Mouse (Mus musculus) right cerebral cortex, adult 2 months (tissue): ENCODE data around the gene Adamts3.

Experiments
- DNase-seq, 2 experiments: peaks; one replicate each; pipeline ENCODE4 v3.0.0; 2021 to 2022; ENCODE audit warnings: low spot score in 2 of 2

Gene Adamts3

GRCm38 (mm10) chr5:89816610-89817009 is 66.5 kb downstream of the Adamts3 start:
- no peak for DNase-seq

DNA sequence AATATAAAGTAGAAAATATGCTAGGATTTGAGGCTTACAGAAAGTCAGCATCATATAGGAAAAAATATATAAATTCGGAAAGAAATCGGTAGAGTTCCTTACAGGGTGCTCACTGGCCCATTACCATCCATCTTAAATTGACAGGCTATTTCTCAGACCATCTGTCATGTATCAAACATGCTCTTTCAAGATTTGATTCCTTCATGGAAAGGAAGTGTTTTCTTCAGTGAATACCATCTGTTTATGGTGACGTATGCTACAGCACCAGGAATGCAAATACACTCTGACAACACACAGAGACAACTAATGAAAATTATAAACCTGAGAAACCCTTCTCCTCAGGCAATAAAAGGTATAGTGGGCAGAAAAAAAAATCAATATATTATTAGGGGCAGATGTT is 68.6 kb downstream of the Adamts3 start:
- no peak for DNase-seq

DNA sequence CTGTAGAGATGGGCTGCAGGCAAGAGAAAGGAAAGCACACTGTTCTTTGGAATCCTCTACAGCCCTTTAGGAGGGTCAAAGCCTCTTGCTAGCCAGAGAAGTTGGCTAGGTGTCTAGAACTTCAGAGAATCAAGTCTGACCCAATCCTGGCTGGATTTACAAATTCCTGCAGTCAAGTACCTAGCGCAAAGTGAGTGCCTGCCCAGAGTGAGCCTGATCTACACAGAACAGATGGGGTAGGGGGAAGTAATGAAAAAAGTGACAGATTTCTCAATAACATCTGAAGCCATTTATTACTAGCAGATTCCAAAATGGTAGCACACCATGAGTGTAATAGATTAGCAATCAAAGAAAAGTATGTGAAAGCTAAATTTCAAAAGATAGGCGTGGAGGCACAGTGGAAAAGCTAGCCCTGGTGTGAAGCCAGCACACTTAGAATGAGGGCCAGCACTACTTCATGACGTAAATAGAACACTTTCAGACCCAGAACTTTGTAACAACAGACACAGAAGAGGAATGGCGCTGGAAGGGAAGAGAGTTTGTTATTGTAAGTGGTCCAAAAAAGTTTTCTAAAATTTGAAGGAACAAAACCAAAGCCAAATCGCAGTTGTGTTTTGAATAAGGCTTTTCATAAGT is 82.8 kb downstream of the Adamts3 start:
- no peak for DNase-seq

DNA sequence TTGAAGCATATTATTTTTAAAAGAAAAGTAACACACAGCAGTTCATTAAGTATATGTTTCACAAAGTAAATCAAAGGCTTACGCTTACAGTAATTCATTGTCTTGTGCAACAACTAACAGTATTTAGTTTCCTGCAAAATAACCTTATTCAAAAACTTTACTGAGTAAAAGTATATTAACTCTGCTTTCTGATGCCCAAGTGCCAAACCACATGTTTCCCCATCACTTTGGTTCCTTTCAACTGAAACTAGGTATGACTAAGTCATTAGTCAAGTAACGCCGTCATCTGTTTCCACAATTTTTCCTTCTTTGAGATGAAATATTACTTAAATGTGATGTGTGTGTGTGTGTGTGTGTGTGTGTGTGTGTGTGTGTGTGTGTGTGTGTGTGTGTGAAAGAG is 89.4 kb downstream of the Adamts3 start:
- no peak for DNase-seq

- DNase-seq: no peak
Measured at GRCm38 (mm10) chr5:89784635-89785034, 98.5 kb downstream of the Adamts3 start.

- no peak for DNase-seq
Measured at GRCm38 (mm10) chr5:89779823-89780222, 103.3 kb downstream of the Adamts3 start.

DNA sequence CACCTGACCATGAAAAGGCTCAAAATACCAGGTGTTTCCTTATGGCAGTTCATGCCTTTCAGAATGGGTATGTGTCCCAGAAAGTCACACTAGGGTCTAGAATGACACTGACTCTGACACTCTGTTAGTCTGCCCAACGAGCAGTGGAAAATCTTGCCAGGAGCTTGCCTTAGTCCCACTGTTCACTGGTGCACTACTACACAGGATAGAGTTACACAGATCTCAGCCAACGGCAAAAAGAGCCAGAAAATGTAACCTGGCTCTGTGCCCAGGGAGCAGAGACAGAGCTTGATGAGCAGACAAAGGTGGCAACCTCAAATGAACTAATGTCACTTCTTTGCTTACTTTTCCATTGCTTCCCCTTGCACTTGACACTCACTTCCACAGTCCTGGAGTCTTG is 104.5 kb downstream of the Adamts3 start:
- no peak for DNase-seq

DNA sequence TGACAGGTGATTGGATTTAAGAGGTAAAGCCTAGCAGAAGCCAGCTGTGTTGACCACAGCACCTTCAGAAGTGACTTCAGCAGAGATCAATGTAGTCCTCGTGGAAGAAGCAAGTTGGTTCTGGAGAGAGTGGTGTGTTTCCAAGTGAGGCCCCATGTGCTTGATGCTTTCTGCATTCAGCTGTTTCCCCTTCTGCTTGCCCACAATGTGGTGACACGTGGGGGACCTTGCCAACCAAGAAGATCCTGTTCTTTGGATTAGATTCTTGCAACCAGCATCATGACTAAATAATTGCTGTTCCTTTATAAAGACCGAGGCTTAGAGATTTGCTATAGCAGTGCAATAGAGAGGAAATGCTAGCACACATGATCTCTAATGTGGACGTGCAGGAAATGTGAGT is 105.7 kb downstream of the Adamts3 start:
- no peak for DNase-seq

DNA sequence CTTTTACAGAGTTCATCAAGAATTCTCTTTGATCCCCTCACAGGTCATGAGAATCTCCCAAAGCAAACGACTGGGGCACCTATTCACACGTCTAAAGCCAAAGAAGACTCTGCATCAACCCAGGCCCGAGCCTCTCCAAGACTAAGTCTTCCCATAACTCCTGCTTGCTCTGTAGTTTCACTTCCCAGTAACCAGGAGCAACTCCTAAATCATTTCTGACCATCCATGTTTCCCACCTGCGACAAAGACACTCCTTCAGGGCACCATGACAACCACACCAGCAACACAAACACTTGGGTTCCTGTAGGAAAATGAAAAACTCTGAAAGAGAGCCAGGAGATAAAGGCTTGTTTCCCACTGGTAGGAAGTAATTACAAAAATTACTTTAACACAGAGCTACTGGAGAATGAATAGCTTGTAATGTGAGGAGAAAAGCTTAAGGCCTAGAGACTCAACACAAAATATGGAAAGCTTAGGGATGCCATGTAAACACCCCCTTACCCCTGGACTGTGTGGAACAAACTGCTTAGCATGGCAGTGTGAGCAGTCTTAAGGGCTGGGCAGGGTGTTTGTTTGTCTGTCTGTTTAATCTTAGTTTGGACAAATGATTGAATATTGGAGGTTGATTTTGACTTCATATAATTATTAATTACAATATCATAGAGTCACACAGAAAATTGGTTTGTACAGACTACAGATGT is 112.3 kb downstream of the Adamts3 start:
- no peak for DNase-seq

- no peak for DNase-seq
Measured at GRCm38 (mm10) chr5:89763189-89764187, 119.6 kb downstream of the Adamts3 start.

DNA sequence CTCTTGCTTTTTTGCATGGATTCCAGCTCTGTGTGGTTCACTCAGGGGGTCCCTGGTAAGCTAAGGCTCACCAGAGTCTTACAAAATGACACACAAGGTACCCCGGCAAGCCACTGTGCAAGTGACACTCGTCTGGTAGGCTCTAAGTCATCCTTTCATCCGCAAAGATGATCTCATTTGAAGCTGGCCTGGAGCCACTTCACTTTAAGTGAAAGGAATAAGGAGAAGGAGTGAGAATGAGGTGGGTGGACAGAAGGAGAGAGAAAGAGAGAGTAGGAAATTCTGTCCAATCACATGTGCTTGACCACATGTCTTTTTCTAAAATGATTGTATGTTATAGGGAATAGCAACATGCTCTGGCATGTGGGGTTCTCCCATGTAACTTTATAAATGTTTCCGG is 122.8 kb downstream of the Adamts3 start:
- DNase-seq: peak in 1 of 2 experiments; percentile 19

GRCm38 (mm10) chr5:89751836-89752235 is 131.3 kb downstream of the Adamts3 start:
- no peak for DNase-seq

- DNase-seq: no peak
Measured at GRCm38 (mm10) chr5:89748185-89748884, 134.8 kb downstream of the Adamts3 start.

DNA sequence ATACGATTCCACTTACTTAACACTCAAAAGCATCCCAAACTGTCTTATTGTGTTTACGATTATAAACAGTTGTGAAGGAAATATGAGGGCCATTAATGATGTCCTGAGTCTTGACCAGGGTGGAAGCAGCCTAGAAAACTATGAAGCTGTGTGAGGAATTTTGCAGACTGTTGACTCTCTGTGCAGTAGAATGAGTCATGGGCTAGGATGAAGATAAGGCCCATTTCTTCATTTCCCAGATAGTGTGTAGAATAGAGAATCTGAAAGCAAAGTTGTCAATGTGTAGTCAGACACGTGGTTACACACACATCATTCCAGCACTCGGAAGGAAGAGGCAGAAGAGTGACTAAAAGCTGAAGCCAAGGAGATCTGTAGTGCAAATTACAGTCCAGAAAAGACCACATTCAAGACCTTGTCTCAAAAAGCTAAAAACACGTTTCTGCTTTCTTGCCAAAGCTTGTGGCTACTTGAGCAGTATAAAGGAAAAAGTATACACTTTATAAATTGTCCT is 135.9 kb downstream of the Adamts3 start:
- DNase-seq: no peak

GRCm38 (mm10) chr5:89745112-89745511 is 138.0 kb downstream of the Adamts3 start:
- no peak for DNase-seq

GRCm38 (mm10) chr5:89734759-89735158 is 148.4 kb downstream of the Adamts3 start:
- no peak for DNase-seq

- DNase-seq: no peak
Measured at GRCm38 (mm10) chr5:89730411-89730810, 152.7 kb downstream of the Adamts3 start.

- no peak for DNase-seq
Measured at GRCm38 (mm10) chr5:89728117-89728516, 155.0 kb downstream of the Adamts3 start.

GRCm38 (mm10) chr5:89727497-89728057 is 155.6 kb downstream of the Adamts3 start:
- no peak for DNase-seq

DNA sequence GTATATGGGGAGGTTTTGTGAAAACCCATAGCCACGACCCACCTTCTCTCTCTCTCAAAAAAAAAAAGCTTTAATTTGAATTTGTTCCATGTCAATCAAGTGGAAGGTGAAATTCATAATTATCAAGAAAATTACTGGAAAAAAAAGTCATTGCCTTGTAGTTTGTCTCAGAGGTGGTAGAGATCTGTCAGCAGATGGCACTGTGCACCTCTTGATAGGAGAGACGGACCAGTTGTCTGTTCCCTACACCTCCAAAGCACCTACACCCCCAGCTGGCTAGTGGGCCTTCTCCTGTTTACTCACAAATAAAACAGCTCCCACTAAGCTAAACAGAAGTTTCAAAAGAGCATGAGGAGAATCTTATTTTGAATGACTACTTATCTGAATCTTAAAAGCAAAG is 168.6 kb downstream of the Adamts3 start:
- DNase-seq: peak in 1 of 2 experiments; percentile 44
